Mouse (Mus musculus): ENCODE measurements at regions not wholly inside any gene's neighbourhood (a gene's known extent, or its start where the extent isn't known, plus 50 kb on each side); places are given as distances from the start of the nearest gene placed in this dataset.
A peak's percentile ranks its signal among the peaks of the same experiment; 100 is the strongest.

DNA sequence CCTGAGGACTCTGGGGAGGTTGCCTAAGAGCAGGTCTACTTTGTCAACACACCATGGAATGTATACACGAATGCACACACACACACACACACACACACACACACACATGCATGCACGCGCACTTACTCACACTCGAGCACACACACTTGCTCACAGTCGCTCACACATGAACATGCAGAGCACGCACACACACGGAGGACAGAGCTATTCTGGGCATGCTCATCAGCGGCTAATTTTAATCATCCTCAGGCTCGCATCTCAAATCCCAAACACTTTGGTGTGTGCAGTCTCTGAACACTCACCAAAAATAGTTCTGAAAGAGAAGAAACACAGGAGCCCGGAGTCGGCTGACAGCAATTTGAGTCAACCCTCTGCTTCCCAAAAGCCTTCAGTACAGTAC, 122.0 kb downstream of the 2410131K14Rik start:
- Histone ChIP-seq H3K4me2 (no peak overlapping the region), H3K4me1 (replicated peaks; ENCODE audit: control insufficient read depth, insufficient read depth, low read length) (peaks cover 5% of the 10 kb centered on the region; the same call in 1 of the 2 replicates), H3K9ac (ENCODE audit: low read depth, low read length) (no peak overlapping the region), H3K4me3 (ENCODE audit: low read depth, low read length) (no peak overlapping the region), H3K27me3 (replicated peaks; ENCODE audit: control insufficient read depth, insufficient read depth, low read length) (no peaks in the 10 kb centered on the region; the same call in 1 of the 2 replicates), H3K27ac (ENCODE audit: low read depth, low read length) (no peak overlapping the region), H3K36me3 (ENCODE audit: control insufficient read depth, insufficient read depth, low read length) (no peaks in the 10 kb centered on the region), H3K9me3 (ENCODE audit: control insufficient read depth, low read length) (no peaks in the 10 kb centered on the region)
- ATAC-seq (replicated peaks; ENCODE audit: low FRiP score) (no peak), DNase-seq (ENCODE audit: low spot score) (no peak)
- WGBS, result 85% methylated on average over 11 of the region's 11 CpGs

DNA sequence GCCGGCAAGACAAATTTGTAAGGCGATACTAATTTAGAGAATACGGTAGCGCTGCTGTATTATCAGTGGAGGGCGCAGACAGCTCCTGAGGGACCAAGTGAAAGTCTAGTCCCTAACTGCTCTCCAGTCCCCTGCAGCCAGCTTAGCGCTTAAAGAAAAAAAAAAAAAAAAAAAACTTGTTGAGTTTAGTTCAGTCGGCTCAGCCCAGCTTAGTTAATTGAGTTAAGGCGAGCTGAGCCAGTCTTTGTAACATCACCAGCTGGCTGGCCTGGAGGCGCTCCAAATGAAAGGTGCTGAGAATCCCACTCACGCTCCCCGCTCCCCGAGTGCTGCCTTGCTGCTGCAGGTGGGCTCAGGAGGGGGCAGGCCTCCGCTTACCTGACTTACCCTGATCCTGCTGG, 128.6 kb downstream of the 2410131K14Rik start:
- H3K9me3 ChIP-seq (ENCODE audit: control insufficient read depth, low read length), result no peaks in the 10 kb centered on the region
- DNase-seq (ENCODE audit: low spot score), result no peak
- no peaks in the 10 kb centered on the region for H3K36me3 ChIP-seq (ENCODE audit: control insufficient read depth, insufficient read depth, low read length)
- no peak overlapping the region; the same call in 1 of the 2 replicates for H3K27ac ChIP-seq (ENCODE audit: low read depth, low read length)
- H3K4me2 ChIP-seq, result peak overlapping the region; percentile 48
- peaks cover 22% of the 10 kb centered on the region for H3K4me1 ChIP-seq (replicated peaks; ENCODE audit: control insufficient read depth, insufficient read depth, low read length)
- H3K27me3 ChIP-seq (replicated peaks; ENCODE audit: control insufficient read depth, insufficient read depth, low read length), result no peaks in the 10 kb centered on the region; the same call in 1 of the 2 replicates
- no peak overlapping the region for H3K4me3 ChIP-seq (ENCODE audit: low read depth, low read length)
- no peak for ATAC-seq (replicated peaks; ENCODE audit: low FRiP score)
- WGBS, result 22% methylated on average over 13 of the region's 13 CpGs
- H3K9ac ChIP-seq (ENCODE audit: low read depth, low read length), result 0 out of 2 replicates have a peak overlapping the region, but pooled peaks have one; percentile 18

DNA sequence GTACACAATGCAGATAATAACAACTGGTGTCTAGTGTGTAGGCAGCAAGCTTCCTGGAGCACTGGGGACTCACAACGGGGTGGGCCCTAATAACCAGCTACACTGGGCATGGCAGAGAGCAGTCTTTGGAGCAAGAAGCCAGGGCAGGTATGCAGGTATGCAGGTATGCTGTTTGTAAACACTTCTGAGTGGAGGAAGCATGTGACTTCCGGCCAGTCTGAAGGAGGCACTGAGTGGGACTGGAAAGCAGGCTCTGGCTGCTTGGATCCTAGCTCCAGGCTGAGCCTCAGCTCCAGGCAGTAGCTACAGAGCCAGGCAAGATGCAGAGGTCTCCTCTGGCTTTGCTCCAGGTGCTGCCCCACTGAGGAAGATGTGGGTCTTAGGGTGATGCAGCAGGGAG, 129.9 kb downstream of the 2410131K14Rik start:
- H3K9me3 ChIP-seq (ENCODE audit: control insufficient read depth, low read length), result no peaks in the 10 kb centered on the region
- WGBS, result 51% methylated on average over 2 of the region's 2 CpGs
- ATAC-seq (replicated peaks; ENCODE audit: low FRiP score) (no peak), DNase-seq (ENCODE audit: low spot score) (no peak)
- 0 out of 2 replicates have a peak overlapping the region, but pooled peaks have one; percentile 25 for H3K9ac ChIP-seq (ENCODE audit: low read depth, low read length)
- no peak overlapping the region for H3K4me3 ChIP-seq (ENCODE audit: low read depth, low read length)
- H3K4me2 ChIP-seq, result no peak overlapping the region
- 0 out of 2 replicates have a peak, but pooled peaks cover 3% of the 10 kb centered on the region for H3K27me3 ChIP-seq (replicated peaks; ENCODE audit: control insufficient read depth, insufficient read depth, low read length)
- peaks cover 29% of the 10 kb centered on the region for H3K4me1 ChIP-seq (replicated peaks; ENCODE audit: control insufficient read depth, insufficient read depth, low read length)
- no peak overlapping the region for H3K27ac ChIP-seq (ENCODE audit: low read depth, low read length)
- no peaks in the 10 kb centered on the region for H3K36me3 ChIP-seq (ENCODE audit: control insufficient read depth, insufficient read depth, low read length)

DNA sequence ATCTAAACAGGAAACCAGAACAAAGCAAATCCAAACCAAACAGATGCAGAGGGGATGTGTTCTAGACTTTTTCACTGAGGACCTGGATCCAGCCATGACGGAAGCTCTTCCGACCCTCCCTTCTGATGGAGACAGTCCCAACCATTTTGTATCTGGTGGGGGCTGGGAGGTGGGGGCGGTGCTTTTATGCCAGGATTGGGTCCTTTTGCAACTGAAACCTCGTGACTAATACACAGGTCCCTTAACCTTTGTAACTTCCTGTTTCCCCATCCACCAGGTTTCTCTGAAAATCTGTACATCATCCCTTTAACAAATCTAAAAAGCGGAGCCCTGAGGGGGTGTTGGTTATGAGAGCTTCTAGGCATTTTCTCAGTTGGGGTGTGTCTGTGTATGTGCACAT, 130.9 kb downstream of the 2410131K14Rik start:
- peaks cover 37% of the 10 kb centered on the region for H3K4me1 ChIP-seq (replicated peaks; ENCODE audit: control insufficient read depth, insufficient read depth, low read length)
- 57% methylated on average over 5 of the region's 5 CpGs for WGBS
- H3K27me3 ChIP-seq (replicated peaks; ENCODE audit: control insufficient read depth, insufficient read depth, low read length), result peaks cover 3% of the 10 kb centered on the region; the same call in 1 of the 2 replicates
- ATAC-seq (replicated peaks; ENCODE audit: low FRiP score) (no peak), DNase-seq (ENCODE audit: low spot score) (no peak)
- no peak overlapping the region for H3K27ac ChIP-seq (ENCODE audit: low read depth, low read length)
- no peak overlapping the region for H3K4me2 ChIP-seq
- H3K9ac ChIP-seq (ENCODE audit: low read depth, low read length), result no peak overlapping the region
- no peaks in the 10 kb centered on the region for H3K36me3 ChIP-seq (ENCODE audit: control insufficient read depth, insufficient read depth, low read length)
- no peak overlapping the region for H3K4me3 ChIP-seq (ENCODE audit: low read depth, low read length)
- H3K9me3 ChIP-seq (ENCODE audit: control insufficient read depth, low read length), result no peaks in the 10 kb centered on the region

DNA sequence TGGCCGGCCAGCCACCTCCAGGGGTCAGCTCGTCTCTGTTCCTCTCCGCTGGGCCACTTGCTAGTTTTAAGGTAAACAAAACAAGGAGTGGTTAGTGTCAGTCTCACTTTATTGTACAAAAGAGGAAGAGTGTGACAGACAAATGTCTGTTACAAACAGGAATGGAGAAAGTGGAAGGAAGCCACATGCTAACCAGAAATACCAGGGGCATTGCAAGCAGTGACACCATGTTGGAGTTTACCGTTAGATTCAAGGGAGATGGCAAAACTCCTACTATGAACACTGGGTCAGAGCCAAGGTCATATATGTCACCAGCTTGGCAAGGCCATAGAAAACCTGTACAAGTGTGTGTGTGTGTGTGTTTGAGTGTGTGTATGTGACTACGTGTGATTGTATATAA, 131.5 kb downstream of the 2410131K14Rik start:
- Histone ChIP-seq H3K4me2 (no peak overlapping the region), H3K27ac (ENCODE audit: low read depth, low read length) (no peak overlapping the region), H3K9me3 (ENCODE audit: control insufficient read depth, low read length) (no peaks in the 10 kb centered on the region), H3K9ac (ENCODE audit: low read depth, low read length) (no peak overlapping the region), H3K27me3 (replicated peaks; ENCODE audit: control insufficient read depth, insufficient read depth, low read length) (peaks cover 3% of the 10 kb centered on the region; the same call in 1 of the 2 replicates), H3K36me3 (ENCODE audit: control insufficient read depth, insufficient read depth, low read length) (no peaks in the 10 kb centered on the region), H3K4me3 (ENCODE audit: low read depth, low read length) (no peak overlapping the region), H3K4me1 (replicated peaks; ENCODE audit: control insufficient read depth, insufficient read depth, low read length) (peaks cover 40% of the 10 kb centered on the region)
- ATAC-seq (replicated peaks; ENCODE audit: low FRiP score) (no peak), DNase-seq (ENCODE audit: low spot score) (no peak)
- 48% methylated on average over 5 of the region's 5 CpGs for WGBS

DNA sequence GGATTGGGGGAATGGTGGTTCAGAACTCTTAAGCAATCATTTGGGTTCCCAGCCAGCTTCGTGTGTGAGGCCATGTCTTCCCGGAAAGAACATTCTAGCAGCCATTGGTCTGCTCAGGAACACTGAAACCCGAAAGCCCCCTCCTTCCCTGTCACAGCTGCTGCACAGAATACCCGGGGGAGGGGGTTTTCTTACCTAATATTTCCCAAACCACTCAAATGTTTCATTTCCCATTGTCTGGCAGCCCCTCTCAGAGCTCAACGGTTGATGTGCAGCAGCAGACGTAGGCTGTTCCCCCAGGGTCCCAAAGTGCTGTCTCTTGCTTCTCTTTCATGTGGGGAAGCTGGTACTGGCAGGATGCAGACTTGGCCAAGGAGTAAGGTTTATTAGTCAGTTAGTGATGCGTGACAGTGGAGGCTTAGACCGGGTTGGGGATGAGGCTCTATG, 132.4 kb downstream of the 2410131K14Rik start:
- Histone ChIP-seq H3K4me1 (replicated peaks; ENCODE audit: control insufficient read depth, insufficient read depth, low read length) (peaks cover 40% of the 10 kb centered on the region), H3K36me3 (ENCODE audit: control insufficient read depth, insufficient read depth, low read length) (no peaks in the 10 kb centered on the region), H3K9ac (ENCODE audit: low read depth, low read length) (no peak overlapping the region), H3K27ac (ENCODE audit: low read depth, low read length) (no peak overlapping the region), H3K4me3 (ENCODE audit: low read depth, low read length) (no peak overlapping the region), H3K4me2 (no peak overlapping the region), H3K27me3 (replicated peaks; ENCODE audit: control insufficient read depth, insufficient read depth, low read length) (peaks cover 3% of the 10 kb centered on the region; the same call in 1 of the 2 replicates), H3K9me3 (ENCODE audit: control insufficient read depth, low read length) (no peaks in the 10 kb centered on the region)
- DNase-seq (ENCODE audit: low spot score) (peak; percentile 20), ATAC-seq (replicated peaks; ENCODE audit: low FRiP score) (no peak)
- 71% methylated on average over 8 of the region's 8 CpGs for WGBS

DNA sequence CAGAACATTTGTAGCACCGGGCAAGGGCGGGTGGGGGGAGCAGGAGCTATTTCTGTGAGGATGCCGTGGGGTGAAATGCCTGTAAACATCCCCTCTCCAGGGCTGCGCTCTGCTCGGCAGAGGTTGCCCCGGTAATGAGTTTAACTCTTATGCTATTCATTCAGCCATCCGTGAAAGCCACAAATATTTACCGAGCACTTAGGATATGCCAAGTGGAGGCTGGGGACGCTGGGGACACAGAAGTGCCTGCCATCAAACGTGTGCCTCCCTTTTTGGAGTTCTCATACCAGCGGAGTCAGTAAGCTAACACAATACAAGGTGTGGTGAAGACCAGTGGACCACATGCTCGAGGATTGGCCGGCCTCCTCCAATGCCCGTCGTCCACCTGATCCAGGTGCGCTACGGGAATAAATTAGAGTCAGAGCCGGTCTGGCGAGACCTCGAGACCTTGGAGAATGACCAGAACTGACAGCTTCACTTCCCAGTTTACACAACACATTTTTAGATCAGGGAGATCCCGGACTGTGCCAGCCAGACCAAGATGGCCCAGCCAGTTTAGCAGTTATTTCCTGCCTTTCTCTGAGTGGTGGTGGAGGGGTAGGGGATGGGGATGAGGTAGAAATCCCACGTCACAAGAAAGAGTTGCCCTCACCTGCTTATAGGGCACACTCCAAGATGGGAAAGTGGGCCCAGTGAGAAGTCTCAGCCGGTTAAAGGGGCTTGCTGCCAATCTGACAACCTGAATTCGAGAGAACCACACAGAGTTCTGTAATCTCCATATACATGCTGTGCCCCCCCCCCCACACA, 134.4 kb downstream of the 2410131K14Rik start:
- Histone ChIP-seq H3K4me3 (ENCODE audit: low read depth, low read length) (no peak overlapping the region), H3K27ac (ENCODE audit: low read depth, low read length) (no peak overlapping the region), H3K36me3 (ENCODE audit: control insufficient read depth, insufficient read depth, low read length) (no peaks in the 10 kb centered on the region), H3K9ac (ENCODE audit: low read depth, low read length) (no peak overlapping the region), H3K27me3 (replicated peaks; ENCODE audit: control insufficient read depth, insufficient read depth, low read length) (peaks cover 3% of the 10 kb centered on the region; the same call in 1 of the 2 replicates), H3K9me3 (ENCODE audit: control insufficient read depth, low read length) (no peaks in the 10 kb centered on the region), H3K4me2 (peak overlapping the region; percentile 92), H3K4me1 (replicated peaks; ENCODE audit: control insufficient read depth, insufficient read depth, low read length) (peaks cover 32% of the 10 kb centered on the region)
- ATAC-seq (replicated peaks; ENCODE audit: low FRiP score) (no peak), DNase-seq (ENCODE audit: low spot score) (peak; percentile 29)
- 53% methylated on average over 24 of the region's 24 CpGs for WGBS

DNA sequence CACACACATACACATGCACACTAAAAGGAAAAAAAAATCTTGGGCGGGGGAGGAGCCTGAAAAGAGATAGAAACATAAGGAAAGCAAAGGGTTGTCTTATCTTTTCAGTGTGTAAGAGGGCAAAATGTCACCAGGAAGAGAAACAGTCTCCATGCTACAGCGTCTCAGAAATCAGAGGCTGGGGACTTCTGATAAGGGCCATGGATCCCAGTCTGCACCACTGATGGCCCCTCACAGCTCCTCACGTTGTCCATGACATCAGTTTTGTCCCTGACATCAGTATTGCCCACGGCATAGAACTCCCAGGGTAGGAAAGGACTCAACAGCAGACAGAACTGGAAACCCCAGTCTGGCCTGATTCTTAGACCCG, 135.0 kb downstream of the 2410131K14Rik start:
- Histone ChIP-seq H3K4me1 (replicated peaks; ENCODE audit: control insufficient read depth, insufficient read depth, low read length) (peaks cover 27% of the 10 kb centered on the region), H3K4me3 (ENCODE audit: low read depth, low read length) (peak overlapping the region; percentile 56), H3K27me3 (replicated peaks; ENCODE audit: control insufficient read depth, insufficient read depth, low read length) (peaks cover 3% of the 10 kb centered on the region; the same call in 1 of the 2 replicates), H3K9me3 (ENCODE audit: control insufficient read depth, low read length) (no peaks in the 10 kb centered on the region), H3K4me2 (peak overlapping the region; percentile 92), H3K36me3 (ENCODE audit: control insufficient read depth, insufficient read depth, low read length) (no peaks in the 10 kb centered on the region), H3K9ac (ENCODE audit: low read depth, low read length) (no peak overlapping the region), H3K27ac (ENCODE audit: low read depth, low read length) (no peak overlapping the region)
- 9% methylated on average over 5 of the region's 5 CpGs for WGBS
- DNase-seq (ENCODE audit: low spot score), result no peak
- ATAC-seq (replicated peaks; ENCODE audit: low FRiP score), result peak; percentile 51
